Mouse (Mus musculus) intestine, embryonic 16.5 days (tissue): ENCODE measurements around the gene Smad6. TPM values are rescaled to one million over a fixed set of nuclear protein-coding genes. Genes with fewer than 3 reads are reported as not detected.

Experiments used
- polyA plus RNA-seq: library from polyadenylated mRNA; unstranded; fragments of >200 nt; fragmentation: Nextera tagmentation; extraction: Ambion mirVana; gene quantifications from 2 replicates; pipeline ENCODE4 v1.2.1, GENCODE M21; 2015

The Smad6 gene
- polyA plus RNA-seq, 1 experiment from 2014 or later, result 3.9 TPM

Other genes with a start within 250 kb of the Smad6 start
- gene Lctl, start 95.1 kb upstream of the Smad6 start, polyA plus RNA-seq, result 0.15 and 0.40 TPM in 2 replicates
- gene Zwilch, start 151.0 kb upstream of the Smad6 start, polyA plus RNA-seq, result 17.3 and 22.0 TPM in 2 replicates
- 1,062 and 1,181 TPM in 2 replicates for gene Rpl4, start 151.3 kb upstream of the Smad6 start, polyA plus RNA-seq
- 36.2 and 36.5 TPM in 2 replicates for gene Snapc5, start 157.2 kb upstream of the Smad6 start, polyA plus RNA-seq
- gene Uchl4, start 213.1 kb upstream of the Smad6 start, polyA plus RNA-seq, result 1.8 and 2.4 TPM in 2 replicates
- gene Map2k1, start 231.6 kb upstream of the Smad6 start, polyA plus RNA-seq, result 97.4 and 104 TPM in 2 replicates